Mouse (Mus musculus) ovary, adult 2 months (tissue): ENCODE data around the gene Fam43b. TPM values are rescaled to one million over a fixed set of nuclear protein-coding genes. Genes with fewer than 3 reads are reported as not detected.

Source experiments
- polyA plus RNA-seq: library from polyadenylated mRNA; depleted of rRNA; stranded (reverse); fragments of >200 nt; gene quantifications from 2 replicates; pipeline ENCODE4 v1.2.3, GENCODE M21; 2012; rRNA removed

Fam43b gene
- polyA plus RNA-seq, result 0.18 and 0.33 TPM in 2 replicates

GRCm38 (mm10) chr4:138395971-138396645 is at the start of gene Fam43b:
Gene Fam43b, minus strand, starts transcription at chr4:138396528.

DNA sequence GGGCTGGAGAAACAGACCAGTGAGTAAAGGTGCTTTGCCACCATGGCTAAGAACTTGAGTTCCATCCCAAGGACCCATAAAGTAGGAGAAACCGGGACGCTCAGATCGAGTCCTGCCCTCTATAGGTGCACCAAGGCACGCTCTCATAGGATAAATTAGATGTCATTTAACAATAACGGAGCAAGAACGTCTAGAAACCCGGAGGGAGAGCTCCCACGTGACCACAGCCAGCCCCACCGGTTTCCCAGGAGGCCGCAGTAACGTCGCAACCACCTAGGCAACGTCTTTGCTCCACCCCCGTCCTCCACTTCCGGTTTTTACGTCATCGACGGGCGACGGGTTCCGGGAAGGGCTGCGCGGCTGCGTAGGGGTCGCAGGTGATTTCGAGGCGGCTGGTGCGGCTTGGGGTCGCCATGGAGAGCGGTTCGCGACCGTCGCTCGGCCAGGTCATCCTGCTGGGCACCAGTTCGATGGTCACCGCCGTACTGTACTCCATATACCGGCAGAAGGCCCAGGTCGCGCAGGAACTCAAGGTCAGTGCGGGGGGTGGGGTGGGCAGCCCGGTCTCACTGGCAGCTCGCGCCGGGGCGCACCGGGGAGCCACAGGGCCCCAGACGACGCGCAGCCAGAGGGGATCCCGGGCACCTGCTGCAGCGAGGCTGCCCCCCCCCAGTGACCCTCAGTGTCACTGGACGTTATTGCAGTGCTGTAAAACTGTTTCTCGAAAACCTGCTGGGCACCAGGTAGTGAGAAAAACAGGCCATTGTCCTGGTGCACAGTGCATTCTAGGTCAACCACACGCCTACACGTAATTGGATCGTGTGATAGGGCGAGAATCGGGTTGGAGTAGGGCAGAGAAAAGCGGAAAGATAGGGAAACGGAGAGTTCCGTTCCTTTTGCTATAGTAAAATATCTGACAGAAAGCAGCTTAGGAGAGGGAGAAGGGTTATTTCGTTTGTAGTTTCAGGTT is 38.3 kb upstream of the Fam43b start, which contains the start of gene Mul1:
Gene Mul1, plus strand, starts transcription at position 325 of the 970 bp plus-strand sequence.

DNA sequence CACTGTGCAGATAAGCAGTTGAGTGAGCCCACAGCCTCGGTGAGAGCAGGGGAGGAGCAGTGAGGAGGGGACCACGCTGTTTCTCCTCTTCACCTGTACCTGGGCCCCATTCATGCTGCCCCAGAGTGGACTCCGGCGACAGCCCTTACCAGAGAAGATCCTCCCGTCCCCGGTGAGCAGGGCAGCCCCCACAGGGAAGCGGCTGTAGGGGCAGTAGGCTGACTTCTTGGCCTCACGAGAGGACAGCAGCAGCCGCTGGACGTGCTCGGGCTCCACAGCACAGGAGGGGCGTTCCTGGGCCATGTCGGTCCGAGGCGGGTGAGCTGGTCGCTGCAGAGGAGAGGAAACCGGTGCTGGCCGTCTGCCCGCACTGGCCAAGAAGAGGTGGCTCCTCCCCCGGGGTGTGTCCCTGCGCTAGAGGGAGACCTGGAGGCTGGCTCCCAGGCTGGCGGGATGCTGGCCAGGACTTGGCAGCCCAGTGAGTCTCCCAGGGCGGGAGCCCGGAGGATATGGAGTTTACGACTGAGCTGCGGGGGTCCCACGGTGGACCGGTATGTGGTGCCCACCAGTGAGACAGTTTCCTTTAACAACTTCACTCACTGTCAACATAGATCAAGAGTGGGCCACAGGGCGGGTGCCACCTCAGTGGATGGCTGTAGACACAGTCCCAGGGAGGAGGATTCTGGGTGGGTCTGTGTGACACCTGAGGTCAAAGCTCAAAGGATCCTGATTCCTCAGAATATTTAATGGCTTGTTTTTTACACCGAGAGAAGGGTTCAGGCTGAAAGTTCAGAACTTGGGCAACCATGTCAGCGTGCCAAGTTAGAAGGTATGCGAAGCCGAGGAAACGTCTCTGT is 28.5 kb downstream of the Fam43b start, which contains the start of gene Cda:
Gene Cda, minus strand, starts transcription at position 352 of the 857 bp plus-strand sequence.

Other genes with a start within 250 kb of the Fam43b start
- gene Hp1bp3, start 180.2 kb downstream of the Fam43b start, polyA plus RNA-seq, result 47.9 and 53.7 TPM in 2 replicates
- 2.6 and 4.3 TPM in 2 replicates for gene Sh2d5, start 146.1 kb downstream of the Fam43b start, polyA plus RNA-seq
- 4.1 and 4.5 TPM in 2 replicates for gene Kif17, start 146.1 kb downstream of the Fam43b start, polyA plus RNA-seq
- 333 and 487 TPM in 2 replicates for gene Ddost, start 91.8 kb downstream of the Fam43b start, polyA plus RNA-seq
- 137 and 183 TPM in 2 replicates for gene Pink1, start 70.2 kb downstream of the Fam43b start, polyA plus RNA-seq
- 5.9 and 9.4 TPM in 2 replicates for gene Cda, start 28.5 kb downstream of the Fam43b start, polyA plus RNA-seq
- 23.0 and 24.5 TPM in 2 replicates for gene Mul1, start 38.1 kb upstream of the Fam43b start, polyA plus RNA-seq
- gene Camk2n1, start 57.8 kb upstream of the Fam43b start, polyA plus RNA-seq, result 42.8 and 56.3 TPM in 2 replicates
- gene Vwa5b1, start 239.4 kb upstream of the Fam43b start, polyA plus RNA-seq, result 0.80 and 1.6 TPM in 2 replicates